Mouse (Mus musculus): ENCODE measurements around the gene Fam129b. TPM values are rescaled to one million over a fixed set of nuclear protein-coding genes. Genes with fewer than 3 reads are reported as not detected.

Gene Fam129b
- polyA plus RNA-seq, 2 experiments = 2.7 to 5.9 TPM

DNA sequence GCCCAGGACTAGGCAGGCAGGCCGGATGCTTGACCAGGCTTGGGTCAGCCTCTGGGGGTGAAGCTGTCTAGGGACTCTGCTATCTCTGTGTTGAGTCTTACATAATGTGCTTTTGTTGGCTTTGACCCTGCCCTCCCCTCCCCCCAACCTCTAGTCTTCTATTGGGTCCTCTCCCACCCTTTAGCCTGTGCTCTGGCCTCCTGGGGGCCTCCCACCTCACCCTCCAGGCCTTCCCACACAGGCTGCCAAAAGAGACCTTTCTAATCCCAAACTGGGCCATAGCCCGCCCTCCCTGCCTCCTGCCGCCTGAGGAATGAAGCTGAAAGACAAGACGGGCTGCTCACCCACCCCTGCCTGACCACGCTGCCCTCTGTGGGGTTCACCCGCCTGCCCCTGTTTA is 5.1 kb downstream of the Fam129b start:
- H3K27me3 ChIP-seq (ENCODE audit: control insufficient read depth, insufficient read depth, low read length) = no peaks in the 10 kb centered on the region; the same call in 1 of the 2 replicates
- no peak overlapping the region for H3K9ac ChIP-seq (replicated peaks)
- no peak overlapping the region for H3K27ac ChIP-seq
- no peak overlapping the region for H3K4me3 ChIP-seq (ENCODE audit: insufficient read depth in 1 of 2, low read depth in 2 of 2, low read length in 2 of 2)
- no peak for ATAC-seq (ENCODE audit: insufficient read depth)
- H3K36me3 ChIP-seq (replicated peaks; ENCODE audit: control insufficient read depth, insufficient read depth, low read depth) = no peaks in the 10 kb centered on the region
- H3K4me1 ChIP-seq (replicated peaks; ENCODE audit: control insufficient read depth in 2 of 2, insufficient read depth in 2 of 2, low read length in 1 of 2) = peaks cover 0 to 21% of the 10 kb centered on the region in 2 experiments
- TF ChIP-seq CTCF (IDR thresholded peaks at IDR 0.05; ENCODE audit: low read depth) (no peak), EP300 (IDR thresholded peaks at IDR 0.05; ENCODE audit: low read depth) (no peak)
- DNase-seq (ENCODE audit: low read depth in 3 of 3, low spot score in 3 of 3) = no peak
- H3K9me3 ChIP-seq (ENCODE audit: control insufficient read depth, low read length) = no peaks in the 10 kb centered on the region
- 66% methylated on average over 6 of the region's 6 CpGs for WGBS (ENCODE audit: insufficient replicate concordance)
- no peak overlapping the region for H3K4me2 ChIP-seq (ENCODE audit: low read depth)

DNA sequence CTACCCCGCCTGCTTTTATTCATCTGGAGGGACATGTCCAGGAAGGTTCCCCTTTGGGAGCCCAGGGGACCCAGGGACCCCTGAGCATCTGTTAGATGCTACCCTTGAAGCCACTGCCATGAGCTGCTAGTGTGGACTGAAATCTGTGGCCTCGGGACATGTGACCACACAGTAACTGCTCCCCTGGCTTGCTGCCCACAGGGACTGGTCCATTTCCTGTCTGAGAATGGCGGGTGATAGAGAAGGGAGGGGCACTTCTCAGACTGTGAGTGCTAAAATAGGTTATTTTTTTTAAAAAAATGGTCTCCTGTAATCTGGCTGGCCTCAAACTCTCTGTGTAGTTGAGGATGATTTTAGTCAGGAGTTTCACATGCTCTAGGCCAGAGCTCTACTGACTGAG is 5.8 kb downstream of the Fam129b start:
- no peak for ATAC-seq (ENCODE audit: insufficient read depth)
- H3K4me1 ChIP-seq (replicated peaks; ENCODE audit: control insufficient read depth in 2 of 2, insufficient read depth in 2 of 2, low read length in 1 of 2) = peaks cover 0 to 20% of the 10 kb centered on the region in 2 experiments
- TF ChIP-seq EP300 (IDR thresholded peaks at IDR 0.05; ENCODE audit: low read depth) = no peak
- no peak for TF ChIP-seq CTCF (IDR thresholded peaks at IDR 0.05; ENCODE audit: low read depth)
- no peaks in the 10 kb centered on the region; the same call in 1 of the 2 replicates for H3K27me3 ChIP-seq (ENCODE audit: control insufficient read depth, insufficient read depth, low read length)
- DNase-seq (ENCODE audit: low read depth in 3 of 3, low spot score in 3 of 3) = no peak
- H3K36me3 ChIP-seq (replicated peaks; ENCODE audit: control insufficient read depth, insufficient read depth, low read depth) = no peaks in the 10 kb centered on the region
- 14% methylated on average over 3 of the region's 3 CpGs for WGBS (ENCODE audit: insufficient replicate concordance)
- H3K4me2 ChIP-seq (ENCODE audit: low read depth) = no peak overlapping the region
- no peaks in the 10 kb centered on the region for H3K9me3 ChIP-seq (ENCODE audit: control insufficient read depth, low read length)
- no peak overlapping the region for H3K27ac ChIP-seq
- H3K9ac ChIP-seq (replicated peaks) = no peak overlapping the region
- H3K4me3 ChIP-seq (ENCODE audit: insufficient read depth in 1 of 2, low read depth in 2 of 2, low read length in 2 of 2) = no peak overlapping the region

DNA sequence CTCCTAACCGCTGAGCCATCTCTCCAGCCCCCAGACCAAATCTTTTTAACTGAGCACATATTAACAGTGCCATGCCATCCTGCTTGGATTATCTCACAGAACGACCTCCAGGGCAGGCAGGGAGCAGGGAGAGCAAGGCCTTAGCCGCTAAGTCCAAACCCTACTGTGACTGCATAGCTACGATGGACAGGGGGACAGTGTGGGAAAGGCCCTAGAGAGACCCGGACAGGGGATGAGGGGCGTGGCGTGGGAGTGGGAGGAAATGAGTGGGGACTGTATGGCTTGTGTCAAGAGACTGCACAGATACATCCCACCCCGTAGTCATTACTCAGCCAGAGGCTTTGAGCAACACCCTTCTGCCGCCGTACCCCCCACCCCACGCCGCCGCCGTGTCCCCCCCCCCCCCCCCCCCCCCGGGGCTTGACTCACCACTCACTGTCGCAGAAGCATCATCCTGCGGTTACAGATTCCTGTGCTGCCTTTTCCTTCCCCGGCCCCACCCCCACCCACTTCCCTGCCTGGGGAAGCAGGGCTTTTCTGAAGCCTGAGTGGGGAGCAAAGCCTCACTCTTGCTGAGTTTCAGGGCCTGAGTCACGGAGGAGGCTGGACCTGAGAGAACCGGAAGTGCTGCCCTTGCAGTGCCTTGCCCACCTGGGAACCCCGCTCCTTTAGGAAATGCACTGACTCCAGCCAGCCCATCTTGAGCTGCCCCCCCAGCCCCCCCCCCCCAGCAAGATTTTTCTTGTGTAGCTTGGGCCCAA is 6.5 kb downstream of the Fam129b start:
- no peaks in the 10 kb centered on the region for H3K27me3 ChIP-seq (ENCODE audit: control insufficient read depth, insufficient read depth, low read length)
- no peak overlapping the region for H3K4me3 ChIP-seq (ENCODE audit: insufficient read depth in 1 of 2, low read depth in 2 of 2, low read length in 2 of 2)
- no peaks in the 10 kb centered on the region for H3K9me3 ChIP-seq (ENCODE audit: control insufficient read depth, low read length)
- DNase-seq (ENCODE audit: low read depth in 3 of 3, low spot score in 3 of 3) (no peak), ATAC-seq (ENCODE audit: insufficient read depth) (peak; percentile 14; the same call in 1 of the 2 replicates)
- H3K4me1 ChIP-seq (replicated peaks; ENCODE audit: control insufficient read depth in 2 of 2, insufficient read depth in 2 of 2, low read length in 1 of 2) = peaks cover 0 to 16% of the 10 kb centered on the region in 2 experiments; a peak in 3 of 4 replicates
- H3K27ac ChIP-seq = no peak overlapping the region
- no peak overlapping the region for H3K4me2 ChIP-seq (ENCODE audit: low read depth)
- H3K9ac ChIP-seq (replicated peaks) = no peak overlapping the region
- no peaks in the 10 kb centered on the region for H3K36me3 ChIP-seq (replicated peaks; ENCODE audit: control insufficient read depth, insufficient read depth, low read depth)
- WGBS (ENCODE audit: insufficient replicate concordance) = 17% methylated on average over 16 of the region's 21 CpGs
- TF ChIP-seq EP300 (IDR thresholded peaks at IDR 0.05; ENCODE audit: low read depth) (no peak), CTCF (IDR thresholded peaks at IDR 0.05; ENCODE audit: low read depth) (no peak)

DNA sequence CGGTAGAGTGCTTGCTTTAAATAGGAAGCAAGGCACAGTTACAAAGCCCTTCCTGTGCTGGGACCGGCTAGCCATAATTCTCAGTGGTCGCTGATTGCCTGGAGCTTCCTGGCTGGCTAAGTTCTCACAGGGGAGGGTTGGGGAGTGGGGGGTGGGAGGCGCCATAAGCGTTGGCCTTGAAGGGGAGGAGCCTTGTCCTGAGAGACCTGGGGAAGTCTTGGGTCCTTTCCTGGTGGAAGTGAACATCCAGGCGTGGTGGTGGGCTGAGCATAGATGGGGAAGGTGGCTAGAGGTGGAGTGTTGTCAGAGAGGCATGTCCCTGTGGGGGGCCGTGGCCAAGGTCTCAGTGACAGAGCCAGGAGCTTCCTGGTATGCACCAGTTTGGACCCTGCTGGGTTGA is 8.8 kb downstream of the Fam129b start:
- Histone ChIP-seq H3K9me3 (ENCODE audit: control insufficient read depth, low read length) (no peaks in the 10 kb centered on the region), H3K36me3 (replicated peaks; ENCODE audit: control insufficient read depth, insufficient read depth, low read depth) (no peaks in the 10 kb centered on the region), H3K4me3 (ENCODE audit: insufficient read depth in 1 of 2, low read depth in 2 of 2, low read length in 2 of 2) (no peak overlapping the region), H3K4me2 (ENCODE audit: low read depth) (no peak overlapping the region), H3K9ac (replicated peaks) (no peak overlapping the region), H3K27me3 (ENCODE audit: control insufficient read depth, insufficient read depth, low read length) (no peaks in the 10 kb centered on the region), H3K27ac (no peak overlapping the region), H3K4me1 (replicated peaks; ENCODE audit: control insufficient read depth in 2 of 2, insufficient read depth in 2 of 2, low read length in 1 of 2) (peaks cover 0 to 24% of the 10 kb centered on the region in 2 experiments; a peak in 3 of 4 replicates)
- 19% methylated on average over 7 of the region's 7 CpGs for WGBS (ENCODE audit: insufficient replicate concordance)
- no peak for TF ChIP-seq CTCF (IDR thresholded peaks at IDR 0.05; ENCODE audit: low read depth)
- TF ChIP-seq EP300 (IDR thresholded peaks at IDR 0.05; ENCODE audit: low read depth) = no peak
- DNase-seq (ENCODE audit: low read depth in 3 of 3, low spot score in 3 of 3) = no peak
- ATAC-seq (ENCODE audit: insufficient read depth) = no peak

DNA sequence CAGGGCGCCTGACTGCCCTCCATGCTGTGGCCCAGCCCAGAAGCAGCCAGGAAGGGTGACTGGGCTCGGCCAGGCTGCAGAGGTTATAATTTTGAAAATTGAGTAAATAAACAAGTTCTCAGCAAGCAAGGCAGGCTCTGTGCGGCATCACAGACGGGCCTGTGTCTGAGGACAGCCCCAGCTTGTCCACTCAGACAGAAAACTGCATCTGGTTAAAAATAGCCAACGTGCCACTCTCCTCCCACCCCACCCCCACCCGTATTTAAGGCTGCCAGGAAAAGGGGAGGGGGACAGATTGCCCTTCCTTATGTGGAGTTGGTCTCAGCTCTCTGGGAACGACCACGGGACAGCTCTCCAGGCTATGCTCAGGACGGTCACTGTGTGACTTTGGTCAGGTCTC is 12.1 kb downstream of the Fam129b start:
- H3K4me1 ChIP-seq (replicated peaks; ENCODE audit: control insufficient read depth in 2 of 2, insufficient read depth in 2 of 2, low read length in 1 of 2) = peaks cover 13 to 34% of the 10 kb centered on the region in 2 experiments; a peak in 3 of 4 replicates
- WGBS (ENCODE audit: insufficient replicate concordance) = 24% methylated on average over 9 of the region's 9 CpGs

More for the DNA sequence above, 12.1 kb downstream of the Fam129b start:
- Histone ChIP-seq H3K9me3 (ENCODE audit: control insufficient read depth, low read length) (no peaks in the 10 kb centered on the region), H3K27me3 (ENCODE audit: control insufficient read depth, insufficient read depth, low read length) (no peaks in the 10 kb centered on the region), H3K9ac (replicated peaks) (no peak overlapping the region), H3K4me3 (ENCODE audit: insufficient read depth in 1 of 2, low read depth in 2 of 2, low read length in 2 of 2) (no peak overlapping the region), H3K36me3 (replicated peaks; ENCODE audit: control insufficient read depth, insufficient read depth, low read depth) (no peaks in the 10 kb centered on the region), H3K4me2 (ENCODE audit: low read depth) (no peak overlapping the region), H3K27ac (no peak overlapping the region)
- no peak for TF ChIP-seq EP300 (IDR thresholded peaks at IDR 0.05; ENCODE audit: low read depth)
- TF ChIP-seq CTCF (IDR thresholded peaks at IDR 0.05; ENCODE audit: low read depth) = no peak
- ATAC-seq (ENCODE audit: insufficient read depth) (no peak), DNase-seq (ENCODE audit: low read depth in 3 of 3, low spot score in 3 of 3) (no peak)

All from liver, embryonic 14.5 days (tissue).